Mouse (Mus musculus) spleen, adult 18-20 months (tissue): ENCODE measurements around the gene 6030468B19Rik.
"Not testable (repeated sequence)": the region's sequence is repeated elsewhere in the genome, so short reads cannot be mapped to it uniquely, and the experiment has no call there.

Experiments
- DNase-seq, 2 experiments: peaks; one replicate each; pipeline ENCODE4 v3.0.0; 2022; ENCODE audit warnings: mixed read lengths in 2 of 2

The 6030468B19Rik gene

GRCm38 (mm10) chr11:117809407-117810311 is 12.2 kb downstream of the 6030468B19Rik start, which contains the start of the genes Gm20708 and Syngr2:
Gene Gm20708, plus strand, starts transcription at chr11:117809668.
Gene Syngr2, plus strand, starts transcription at chr11:117809668.
- DNase-seq, result peak; percentile 66 to 82

GRCm38 (mm10) chr11:117810401-117811046 is 13.1 kb downstream of the 6030468B19Rik start:
- DNase-seq, result peak; percentile 66 to 76

GRCm38 (mm10) chr11:117813867-117814266 is 16.4 kb downstream of the 6030468B19Rik start:
- DNase-seq, result no peak

GRCm38 (mm10) chr11:117814704-117815366 is 17.4 kb downstream of the 6030468B19Rik start:
- DNase-seq, result no peak

- not testable (repeated sequence) for DNase-seq
Measured at GRCm38 (mm10) chr11:117815850-117816249, 18.4 kb downstream of the 6030468B19Rik start.

- no peak for DNase-seq
Measured at GRCm38 (mm10) chr11:117816389-117816996, 19.0 kb downstream of the 6030468B19Rik start.

GRCm38 (mm10) chr11:117819095-117819494 is 21.6 kb downstream of the 6030468B19Rik start:
- DNase-seq, result no peak

- no peak for DNase-seq
Measured at GRCm38 (mm10) chr11:117820173-117820572, 22.7 kb downstream of the 6030468B19Rik start.

- no peak for DNase-seq
Measured at GRCm38 (mm10) chr11:117821868-117822267, 24.4 kb downstream of the 6030468B19Rik start.

- no peak for DNase-seq
Measured at GRCm38 (mm10) chr11:117822728-117823241, 25.3 kb downstream of the 6030468B19Rik start.

- no peak for DNase-seq
Measured at GRCm38 (mm10) chr11:117823411-117823810, 26.0 kb downstream of the 6030468B19Rik start.

- DNase-seq, result peak; percentile 63 to 78
Measured at GRCm38 (mm10) chr11:117824060-117824969, 26.9 kb downstream of the 6030468B19Rik start.

GRCm38 (mm10) chr11:117825333-117826101 is 28.1 kb downstream of the 6030468B19Rik start, which contains the start of the genes Afmid and Tk1:
Gene Afmid, plus strand, starts transcription at chr11:117825924.
Gene Tk1, minus strand, starts transcription at chr11:117826092.
- DNase-seq, result peak; percentile 38 to 47

GRCm38 (mm10) chr11:117826164-117826563 is 28.7 kb downstream of the 6030468B19Rik start:
- no peak for DNase-seq

GRCm38 (mm10) chr11:117826916-117827315 is 29.5 kb downstream of the 6030468B19Rik start:
- DNase-seq, result no peak

GRCm38 (mm10) chr11:117827386-117827785 is 29.9 kb downstream of the 6030468B19Rik start:
- no peak for DNase-seq

- peak; percentile 62 to 71 for DNase-seq
Measured at GRCm38 (mm10) chr11:117828149-117828887, 30.9 kb downstream of the 6030468B19Rik start.

GRCm38 (mm10) chr11:117828888-117829604 is 31.6 kb downstream of the 6030468B19Rik start:
- no peak for DNase-seq
